Mouse (Mus musculus) heart, embryonic 12.5 days (tissue): ENCODE measurements around the gene Lpar1. TPM values are rescaled to one million over a fixed set of nuclear protein-coding genes. Genes with fewer than 3 reads are reported as not detected.
A peak's percentile ranks its signal among the peaks of the same experiment; 100 is the strongest.

Experiments used
- ATAC-seq: fragments of 200-750 bp; cut with Nextera tagmentation; 2 replicates; pipeline ENCODE4 v1.8.0; 2017; ENCODE audit warnings: moderate TSS enrichment, moderate library complexity; ENCODE audit not compliant: insufficient number of reproducible peaks, low FRiP score
- H3K27ac ChIP-seq: fragments of 300-500 bp; sonication (generic); 2 replicates; pipeline ENCODE4 v1.5.1; 2016; ENCODE audit warnings: mild to moderate bottlenecking, moderate library complexity; ENCODE audit not compliant: poor library complexity, severe bottlenecking
- H3K27me3 ChIP-seq: fragments of 300-500 bp; sonication (generic); replicated peaks from 2 replicates; pipeline ENCODE4 v1.6.1; 2016; ENCODE audit warnings: mild to moderate bottlenecking, moderate library complexity
- H3K36me3 ChIP-seq: fragments of 300-500 bp; sonication (generic); 2 replicates; pipeline ENCODE4 v1.6.1; 2016; ENCODE audit warnings: mild to moderate bottlenecking, moderate library complexity
- H3K4me1 ChIP-seq: fragments of 300-500 bp; sonication (generic); replicated peaks from 2 replicates; pipeline ENCODE4 v1.6.1; 2016; ENCODE audit warnings: mild to moderate bottlenecking
- H3K4me2 ChIP-seq: fragments of 300-500 bp; sonication (generic); 2 replicates; pipeline ENCODE4 v1.6.1; 2016; ENCODE audit warnings: mild to moderate bottlenecking, moderate library complexity
- H3K4me3 ChIP-seq: fragments of 300-500 bp; sonication (generic); 2 replicates; pipeline ENCODE4 v1.5.1; 2016; ENCODE audit warnings: mild to moderate bottlenecking
- H3K9ac ChIP-seq: fragments of 300-500 bp; sonication (generic); 2 replicates; pipeline ENCODE4 v1.6.1; 2016; ENCODE audit warnings: mild to moderate bottlenecking, moderate library complexity
- H3K9me3 ChIP-seq: fragments of 300-500 bp; sonication (generic); replicated peaks from 2 replicates; pipeline ENCODE4 v1.6.1; 2016; ENCODE audit warnings: mild to moderate bottlenecking, moderate library complexity
- WGBS: fragments of 180-500 bp; shearing (Covaris S2); methylation state at CpG from one replicate; pipeline ENCODE4 v1.1.7; 2016; 5-methylcytosine and 5-hydroxymethylcytosine counted together
- polyA plus RNA-seq: library from polyadenylated mRNA; unstranded; fragments of >200 nt; fragmentation: Nextera tagmentation; extraction: Ambion mirVana; gene quantifications from 2 replicates; pipeline ENCODE4 v1.2.1, GENCODE M21; 2016

The Lpar1 gene
- polyA plus RNA-seq, 1 experiment from 2014 or later = 14.8 TPM

- Histone ChIP-seq H3K36me3 (no peaks in the 10 kb centered on the region), H3K9ac (no peak overlapping the region), H3K4me3 (no peak overlapping the region), H3K27me3 (no peaks in the 10 kb centered on the region), H3K27ac (no peak overlapping the region), H3K9me3 (no peaks in the 10 kb centered on the region), H3K4me2 (no peak overlapping the region), H3K4me1 (no peaks in the 10 kb centered on the region)
- WGBS = 77% methylated on average over 7 of the region's 7 CpGs
- no peak for ATAC-seq
Observed at GRCm38 (mm10) chr4:58447841-58448240, 105.9 kb downstream of the Lpar1 start.

- Histone ChIP-seq H3K27me3 (no peaks in the 10 kb centered on the region), H3K4me1 (no peaks in the 10 kb centered on the region), H3K36me3 (no peaks in the 10 kb centered on the region), H3K4me2 (no peak overlapping the region), H3K9ac (no peak overlapping the region), H3K9me3 (no peaks in the 10 kb centered on the region), H3K4me3 (no peak overlapping the region), H3K27ac (no peak overlapping the region)
- WGBS = 59% methylated on average over 6 of the region's 6 CpGs
- no peak for ATAC-seq
Observed at GRCm38 (mm10) chr4:58445846-58446245, 107.9 kb downstream of the Lpar1 start.

GRCm38 (mm10) chr4:58442338-58442737 is 111.4 kb downstream of the Lpar1 start:
- Histone ChIP-seq H3K27ac (no peak overlapping the region), H3K4me1 (no peaks in the 10 kb centered on the region), H3K4me2 (no peak overlapping the region), H3K36me3 (no peaks in the 10 kb centered on the region), H3K9me3 (no peaks in the 10 kb centered on the region), H3K9ac (no peak overlapping the region), H3K27me3 (no peaks in the 10 kb centered on the region), H3K4me3 (no peak overlapping the region)
- ATAC-seq = no peak
- 47% methylated on average over 5 of the region's 5 CpGs for WGBS

- H3K4me1 ChIP-seq = 0 out of 2 replicates have a peak, but pooled peaks cover 2% of the 10 kb centered on the region
- no peaks in the 10 kb centered on the region for H3K36me3 ChIP-seq
- no peak overlapping the region for H3K4me2 ChIP-seq
- 84% methylated on average over 7 of the region's 7 CpGs for WGBS
- H3K9ac ChIP-seq = no peak overlapping the region
- no peak overlapping the region for H3K27ac ChIP-seq
- no peak for ATAC-seq
- no peak overlapping the region for H3K4me3 ChIP-seq
- H3K27me3 ChIP-seq = no peaks in the 10 kb centered on the region
- H3K9me3 ChIP-seq = no peaks in the 10 kb centered on the region
Observed at GRCm38 (mm10) chr4:58438654-58439053, 115.0 kb downstream of the Lpar1 start.

- Histone ChIP-seq H3K4me2 (no peak overlapping the region), H3K27ac (no peak overlapping the region), H3K4me1 (0 out of 2 replicates have a peak, but pooled peaks cover 2% of the 10 kb centered on the region), H3K36me3 (no peaks in the 10 kb centered on the region), H3K9me3 (no peaks in the 10 kb centered on the region), H3K27me3 (no peaks in the 10 kb centered on the region), H3K4me3 (no peak overlapping the region), H3K9ac (no peak overlapping the region)
- ATAC-seq = no peak
- 77% methylated on average over 15 of the region's 15 CpGs for WGBS
Observed at GRCm38 (mm10) chr4:58437271-58437670, 116.4 kb downstream of the Lpar1 start.

- no peaks in the 10 kb centered on the region for H3K27me3 ChIP-seq
- no peak overlapping the region for H3K27ac ChIP-seq
- 0 out of 2 replicates have a peak, but pooled peaks cover 3% of the 10 kb centered on the region for H3K9me3 ChIP-seq
- no peak overlapping the region for H3K9ac ChIP-seq
- WGBS = 34% methylated on average over 9 of the region's 9 CpGs
- H3K4me2 ChIP-seq = 0 out of 2 replicates have a peak overlapping the region, but pooled peaks have one; percentile 4
- no peaks in the 10 kb centered on the region for H3K36me3 ChIP-seq
- H3K4me1 ChIP-seq = peaks cover 4% of the 10 kb centered on the region; the same call in 1 of the 2 replicates
- ATAC-seq = no peak
- H3K4me3 ChIP-seq = no peak overlapping the region
Observed at GRCm38 (mm10) chr4:58423276-58423930, 130.3 kb downstream of the Lpar1 start.

GRCm38 (mm10) chr4:58419225-58419624 is 134.5 kb downstream of the Lpar1 start:
- Histone ChIP-seq H3K9me3 (0 out of 2 replicates have a peak, but pooled peaks cover 3% of the 10 kb centered on the region), H3K9ac (no peak overlapping the region), H3K27ac (no peak overlapping the region), H3K4me2 (no peak overlapping the region), H3K27me3 (no peaks in the 10 kb centered on the region), H3K4me1 (peaks cover 10% of the 10 kb centered on the region; the same call in 1 of the 2 replicates), H3K36me3 (no peaks in the 10 kb centered on the region), H3K4me3 (no peak overlapping the region)
- no peak for ATAC-seq
- WGBS = 25% methylated on average over 5 of the region's 5 CpGs

- Histone ChIP-seq H3K4me3 (no peak overlapping the region), H3K27me3 (no peaks in the 10 kb centered on the region), H3K36me3 (no peaks in the 10 kb centered on the region), H3K9me3 (0 out of 2 replicates have a peak, but pooled peaks cover 3% of the 10 kb centered on the region), H3K4me1 (0 out of 2 replicates have a peak, but pooled peaks cover 6% of the 10 kb centered on the region), H3K9ac (no peak overlapping the region), H3K4me2 (no peak overlapping the region), H3K27ac (no peak overlapping the region)
- no peak for ATAC-seq
- WGBS = 56% methylated on average over 4 of the region's 4 CpGs
Observed at GRCm38 (mm10) chr4:58417319-58417718, 136.4 kb downstream of the Lpar1 start.

GRCm38 (mm10) chr4:58415537-58415936 is 138.2 kb downstream of the Lpar1 start:
- no peak for ATAC-seq
- no peak overlapping the region for H3K9ac ChIP-seq
- H3K4me2 ChIP-seq = no peak overlapping the region
- 89% methylated on average over 3 of the region's 3 CpGs for WGBS
- H3K27me3 ChIP-seq = no peaks in the 10 kb centered on the region
- no peaks in the 10 kb centered on the region for H3K9me3 ChIP-seq
- H3K4me1 ChIP-seq = 0 out of 2 replicates have a peak, but pooled peaks cover 6% of the 10 kb centered on the region
- H3K27ac ChIP-seq = no peak overlapping the region
- no peak overlapping the region for H3K4me3 ChIP-seq
- no peaks in the 10 kb centered on the region for H3K36me3 ChIP-seq

- H3K4me3 ChIP-seq = no peak overlapping the region
- H3K4me1 ChIP-seq = 0 out of 2 replicates have a peak, but pooled peaks cover 6% of the 10 kb centered on the region
- H3K27ac ChIP-seq = no peak overlapping the region
- 71% methylated on average over 13 of the region's 13 CpGs for WGBS
- no peak for ATAC-seq
- no peaks in the 10 kb centered on the region for H3K27me3 ChIP-seq
- H3K9ac ChIP-seq = no peak overlapping the region
- no peaks in the 10 kb centered on the region for H3K9me3 ChIP-seq
- H3K36me3 ChIP-seq = no peaks in the 10 kb centered on the region
- no peak overlapping the region for H3K4me2 ChIP-seq
Observed at GRCm38 (mm10) chr4:58413188-58414185, 140.2 kb downstream of the Lpar1 start.

GRCm38 (mm10) chr4:58401973-58402501 is 151.7 kb downstream of the Lpar1 start:
- Histone ChIP-seq H3K27me3 (no peaks in the 10 kb centered on the region), H3K9ac (no peak overlapping the region), H3K9me3 (no peaks in the 10 kb centered on the region), H3K36me3 (no peaks in the 10 kb centered on the region), H3K4me2 (no peak overlapping the region), H3K27ac (no peak overlapping the region), H3K4me1 (no peaks in the 10 kb centered on the region), H3K4me3 (no peak overlapping the region)
- 67% methylated on average over 4 of the region's 4 CpGs for WGBS
- no peak for ATAC-seq
